Mouse (Mus musculus): ENCODE measurements around the gene Rpp25. TPM values are rescaled to one million over a fixed set of nuclear protein-coding genes. Genes with fewer than 3 reads are reported as not detected.

Gene Rpp25
- total RNA-seq, 1 experiment = 48.7 TPM

GRCm38 (mm10) chr9:57520375-57521055 lies 16.7 kb downstream of the Rpp25 start:
- H3K4me3 ChIP-seq (ENCODE audit: insufficient read depth in 1 of 2, low read depth in 1 of 2, low read length in 2 of 2, poor library complexity in 1 of 2, severe bottlenecking in 1 of 2) = peak overlapping the region; percentile 79 to 91
- in situ Hi-C loops (cut with MboI; ENCODE audit: low sequenced_read_pairs in 2 of 2, unreplicated experiment in 2 of 2) = no loop called here
- peak overlapping the region; percentile 68; the same call in 1 of the 2 replicates for H3K27ac ChIP-seq (ENCODE audit: insufficient read depth, low read depth, low read length, poor library complexity, severe bottlenecking)

DNA sequence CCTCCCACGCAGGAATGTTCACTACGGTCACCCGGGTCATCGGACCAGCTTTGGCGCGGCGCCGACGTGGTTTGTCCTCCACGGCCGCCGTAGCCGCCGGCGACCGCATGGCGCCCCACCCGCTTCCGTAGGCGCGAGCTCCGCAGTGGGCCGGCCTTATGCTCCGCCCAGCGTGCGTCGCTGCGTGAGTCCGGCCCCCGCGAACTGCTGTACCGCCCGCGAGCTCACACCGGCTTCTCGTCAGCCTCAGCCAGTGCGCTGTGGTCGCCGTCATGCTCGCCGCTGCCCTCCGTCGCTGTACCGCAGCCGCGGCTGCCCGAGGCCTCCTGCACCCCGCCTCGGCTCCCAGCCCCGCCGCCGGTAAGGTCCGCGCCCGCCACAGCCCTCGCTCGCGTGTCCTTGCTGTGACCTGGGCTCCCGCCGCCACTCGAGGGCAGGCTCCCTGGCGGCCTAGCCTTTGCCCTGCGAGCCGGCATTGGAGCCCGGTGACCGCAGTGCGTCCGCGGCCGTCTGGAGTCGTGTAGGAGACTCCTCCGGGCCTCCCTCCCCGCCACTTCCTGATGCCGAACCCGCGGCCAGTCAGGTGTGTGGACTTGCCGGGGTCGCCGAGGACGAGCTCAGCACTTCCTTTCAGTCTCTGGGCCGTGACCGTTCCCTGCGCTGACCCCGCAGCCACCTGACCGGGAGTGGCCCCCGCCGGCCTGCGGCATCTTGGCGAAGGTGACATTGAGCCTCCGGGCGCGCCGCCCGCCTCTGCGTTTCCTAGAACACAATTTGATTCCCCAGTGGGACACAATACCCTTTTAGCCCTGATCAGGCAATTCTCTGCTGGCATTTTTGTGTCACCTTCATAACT lies 17.5 kb downstream of the Rpp25 start, which contains the start of gene Cox5a:
Gene Cox5a, plus strand, starts transcription at position 219 of the 856 bp plus-strand sequence.
- Histone ChIP-seq H3K36me3 (ENCODE audit: control insufficient read depth, insufficient read depth, low read length, poor library complexity, severe bottlenecking) (no peaks in the 10 kb centered on the region; the same call in 1 of the 2 replicates), H3K27ac (ENCODE audit: insufficient read depth, low read depth, low read length, poor library complexity, severe bottlenecking) (peak within 1 kb of the TSS; percentile 88), H3K9me3 (ENCODE audit: control insufficient read depth, insufficient read depth, low read depth, low read length) (no peaks in the 10 kb centered on the region), H3K9ac (ENCODE audit: insufficient read depth, low read depth, low read length, poor library complexity, severe bottlenecking) (peak within 1 kb of the TSS; percentile 96), H3K4me1 (ENCODE audit: control insufficient read depth in 2 of 2, insufficient read depth in 2 of 2, low read length in 2 of 2, poor library complexity in 1 of 2) (peaks cover 8 to 9% of the 10 kb centered on the region in 2 experiments), H3K4me3 (ENCODE audit: insufficient read depth in 1 of 2, low read depth in 1 of 2, low read length in 2 of 2, poor library complexity in 1 of 2, severe bottlenecking in 1 of 2) (peak within 1 kb of the TSS; percentile 79 to 91)
- DNase-seq (ENCODE audit: low read depth, low spot score) = no peak
- in situ Hi-C loops (cut with MboI; ENCODE audit: low sequenced_read_pairs in 2 of 2, unreplicated experiment in 2 of 2) = no loop called here
- no peak for TF ChIP-seq CHD2 (IDR thresholded peaks at IDR 0.05; ENCODE audit: low read depth, low read length)
- TF ChIP-seq HCFC1 (IDR thresholded peaks at IDR 0.05; ENCODE audit: borderline replicate concordance, insufficient read depth, low read length) = peak; percentile 75; the same call in 1 of the 2 replicates

More at GRCm38 (mm10) chr9:57520375-57521055, 16.7 kb downstream of the Rpp25 start:
- Histone ChIP-seq H3K9me3 (ENCODE audit: control insufficient read depth, insufficient read depth, low read depth, low read length) (no peaks in the 10 kb centered on the region), H3K9ac (ENCODE audit: insufficient read depth, low read depth, low read length, poor library complexity, severe bottlenecking) (peak overlapping the region; percentile 96), H3K4me1 (ENCODE audit: control insufficient read depth in 2 of 2, insufficient read depth in 2 of 2, low read length in 2 of 2, poor library complexity in 1 of 2) (peaks cover 8 to 9% of the 10 kb centered on the region in 2 experiments), H3K36me3 (ENCODE audit: control insufficient read depth, insufficient read depth, low read length, poor library complexity, severe bottlenecking) (no peaks in the 10 kb centered on the region)
- TF ChIP-seq MAFK (IDR thresholded peaks at IDR 0.05; ENCODE audit: insufficient read depth, low read depth, low read length) (no peak), ZC3H11A (IDR thresholded peaks at IDR 0.05; ENCODE audit: borderline replicate concordance, low read depth, low read length) (no peak), HCFC1 (IDR thresholded peaks at IDR 0.05; ENCODE audit: borderline replicate concordance, insufficient read depth, low read length) (no peak), CHD2 (IDR thresholded peaks at IDR 0.05; ENCODE audit: low read depth, low read length) (no peak)
- DNase-seq (ENCODE audit: low read depth, low spot score) = no peak

DNA sequence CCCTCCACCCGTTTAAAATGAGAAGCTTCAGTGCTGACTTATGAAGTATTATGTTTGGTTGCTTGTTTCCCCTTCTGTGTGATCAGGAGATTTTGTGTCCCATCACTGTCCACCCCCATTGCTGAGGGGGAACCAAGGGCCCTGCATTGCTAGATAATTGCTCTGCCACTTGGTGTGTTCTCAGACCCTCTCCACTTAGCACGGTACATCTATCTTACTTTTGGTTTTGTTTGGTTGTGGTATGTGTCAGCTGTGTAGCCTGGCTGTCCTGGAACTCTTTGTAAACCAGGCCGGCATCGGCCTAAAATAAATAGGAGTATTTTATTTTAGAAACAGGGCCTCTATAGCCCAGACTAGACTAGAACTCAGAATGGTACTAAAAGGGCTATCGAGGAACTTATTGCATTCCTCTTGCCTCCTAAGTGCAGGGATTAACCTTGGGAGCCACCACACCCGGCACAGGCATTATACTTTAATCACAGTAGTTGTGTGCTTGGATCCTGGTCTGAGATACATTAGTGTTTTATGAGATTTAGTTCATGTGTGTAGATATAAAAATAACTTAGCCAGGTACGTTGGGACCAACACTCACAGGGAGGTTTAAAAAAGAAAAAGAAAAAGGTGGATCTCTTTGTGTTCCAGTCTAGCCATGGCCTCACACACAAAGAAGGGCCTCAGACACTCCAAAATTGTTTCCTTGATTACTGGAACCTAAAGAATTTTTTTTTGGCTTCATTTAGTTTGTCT lies 18.5 kb downstream of the Rpp25 start:
- in situ Hi-C loops (cut with MboI; ENCODE audit: low sequenced_read_pairs in 2 of 2, unreplicated experiment in 2 of 2) = no loop called here
- H3K27ac ChIP-seq (ENCODE audit: insufficient read depth, low read depth, low read length, poor library complexity, severe bottlenecking) = peak overlapping the region; percentile 59; the same call in 1 of the 2 replicates
- TF ChIP-seq HCFC1 (IDR thresholded peaks at IDR 0.05; ENCODE audit: borderline replicate concordance, insufficient read depth, low read length) = no peak
- TF ChIP-seq ZNF384 (IDR thresholded peaks at IDR 0.05; ENCODE audit: low read depth, low read length) = no peak
- no peak for TF ChIP-seq CHD2 (IDR thresholded peaks at IDR 0.05; ENCODE audit: low read depth, low read length)
- no peak for TF ChIP-seq ZC3H11A (IDR thresholded peaks at IDR 0.05; ENCODE audit: borderline replicate concordance, low read depth, low read length)
- no peak for TF ChIP-seq MAFK (IDR thresholded peaks at IDR 0.05; ENCODE audit: insufficient read depth, low read depth, low read length)

GRCm38 (mm10) chr9:57522861-57523246 lies 19.0 kb downstream of the Rpp25 start:
- Histone ChIP-seq H3K36me3 (ENCODE audit: control insufficient read depth, insufficient read depth, low read length, poor library complexity, severe bottlenecking) (no peaks in the 10 kb centered on the region; the same call in 1 of the 2 replicates), H3K4me3 (ENCODE audit: insufficient read depth in 1 of 2, low read depth in 1 of 2, low read length in 2 of 2, poor library complexity in 1 of 2, severe bottlenecking in 1 of 2) (peak overlapping the region; percentile 79 to 91), H3K9me3 (ENCODE audit: control insufficient read depth, insufficient read depth, low read depth, low read length) (no peaks in the 10 kb centered on the region), H3K27ac (ENCODE audit: insufficient read depth, low read depth, low read length, poor library complexity, severe bottlenecking) (peak overlapping the region; percentile 18; the same call in 1 of the 2 replicates), H3K9ac (ENCODE audit: insufficient read depth, low read depth, low read length, poor library complexity, severe bottlenecking) (peak overlapping the region; percentile 96; the same call in 1 of the 2 replicates), H3K4me1 (ENCODE audit: control insufficient read depth in 2 of 2, insufficient read depth in 2 of 2, low read length in 2 of 2, poor library complexity in 1 of 2) (peaks cover 7 to 8% of the 10 kb centered on the region in 2 experiments)
- in situ Hi-C loops (cut with MboI; ENCODE audit: low sequenced_read_pairs in 2 of 2, unreplicated experiment in 2 of 2) = no loop called here
- TF ChIP-seq MAFK (IDR thresholded peaks at IDR 0.05; ENCODE audit: insufficient read depth, low read depth, low read length) (no peak), HCFC1 (IDR thresholded peaks at IDR 0.05; ENCODE audit: borderline replicate concordance, insufficient read depth, low read length) (no peak), CHD2 (IDR thresholded peaks at IDR 0.05; ENCODE audit: low read depth, low read length) (no peak), ZC3H11A (IDR thresholded peaks at IDR 0.05; ENCODE audit: borderline replicate concordance, low read depth, low read length) (no peak), ZNF384 (IDR thresholded peaks at IDR 0.05; ENCODE audit: low read depth, low read length) (no peak)
- DNase-seq (ENCODE audit: low read depth, low spot score) = no peak

More for the DNA sequence above, 18.5 kb downstream of the Rpp25 start:
- H3K36me3 ChIP-seq (ENCODE audit: control insufficient read depth, insufficient read depth, low read length, poor library complexity, severe bottlenecking) = no peaks in the 10 kb centered on the region; the same call in 1 of the 2 replicates
- peaks cover 7 to 8% of the 10 kb centered on the region in 2 experiments for H3K4me1 ChIP-seq (ENCODE audit: control insufficient read depth in 2 of 2, insufficient read depth in 2 of 2, low read length in 2 of 2, poor library complexity in 1 of 2)
- H3K4me3 ChIP-seq (ENCODE audit: insufficient read depth in 1 of 2, low read depth in 1 of 2, low read length in 2 of 2, poor library complexity in 1 of 2, severe bottlenecking in 1 of 2) = peak overlapping the region; percentile 79 to 91
- peak overlapping the region; percentile 96 for H3K9ac ChIP-seq (ENCODE audit: insufficient read depth, low read depth, low read length, poor library complexity, severe bottlenecking)
- DNase-seq (ENCODE audit: low read depth, low spot score) = no peak
- H3K9me3 ChIP-seq (ENCODE audit: control insufficient read depth, insufficient read depth, low read depth, low read length) = no peaks in the 10 kb centered on the region
